18 mouse cellular contexts compared by ENCODE assay signal in genomic region chr13:45851746-45852145, GRCm38 (mm10).
"Had no signal": no experiment of that assay in that cellular context is flagged by ENCODE, and none has a peak within 500 bp of the region (broad histone marks: within the 10 kb centered on the region; RNA-seq: fewer than 3 reads in every experiment).

No protein-coding gene starts in this region.

- H3K9ac ChIP-seq: limb, embryonic 12.5 days; limb, embryonic 15.5 days; liver, embryonic 15.5 days; lung, embryonic 14.5 days; neural tube, embryonic 12.5 days; neural tube, embryonic 15.5 days had no signal

- H3K36me3 ChIP-seq: limb, embryonic 12.5 days; limb, embryonic 15.5 days; liver, embryonic 15.5 days; neural tube, embryonic 12.5 days; neural tube, embryonic 15.5 days had no signal

- ATAC-seq: intestine, postnatal 0 days; lung, postnatal 0 days had no signal

- H3K27me3 ChIP-seq: limb, embryonic 12.5 days; limb, embryonic 15.5 days; liver, embryonic 15.5 days; neural tube, embryonic 12.5 days; neural tube, embryonic 15.5 days had no signal

- H3K27ac ChIP-seq: kidney, postnatal 0 days; limb, embryonic 12.5 days; limb, embryonic 15.5 days; liver, embryonic 15.5 days; neural tube, embryonic 12.5 days; neural tube, embryonic 15.5 days; stomach, postnatal 0 days had no signal

- DNase-seq: kidney, adult 2 months; kidney, postnatal 36 days; left cerebral cortex, postnatal 4 days; lung, embryonic 14.5 days; midbrain, embryonic 14.5 days; right cerebral cortex, adult 18-20 months; right cerebral cortex, postnatal 14 days; right cerebral cortex, postnatal 4 days; thymus, postnatal 25 days had no signal

- H3K4me2 ChIP-seq: limb, embryonic 12.5 days; limb, embryonic 15.5 days; liver, embryonic 15.5 days; lung, embryonic 14.5 days; neural tube, embryonic 12.5 days; neural tube, embryonic 15.5 days had no signal

- H3K4me3 ChIP-seq: limb, embryonic 12.5 days; limb, embryonic 15.5 days; liver, embryonic 15.5 days; neural tube, embryonic 12.5 days; neural tube, embryonic 15.5 days had no signal

- H3K9me3 ChIP-seq: limb, embryonic 12.5 days; limb, embryonic 15.5 days; liver, embryonic 15.5 days; neural tube, embryonic 12.5 days; neural tube, embryonic 15.5 days had no signal

- H3K4me1 ChIP-seq: limb, embryonic 15.5 days; neural tube, embryonic 12.5 days; neural tube, embryonic 15.5 days had no signal
